Mouse (Mus musculus): Measurements from ENCODE around the gene Rfxap. TPM values are rescaled to one million over a fixed set of nuclear protein-coding genes. Genes with fewer than 3 reads are reported as not detected.
A peak's percentile ranks its signal among the peaks of the same experiment; 100 is the strongest.

Rfxap gene
- polyA plus RNA-seq (2014; fragmentation: Nextera tagmentation; extraction: Ambion mirVana), result 36.3 and 39.5 TPM in 2 replicates

GRCm38 (mm10) chr3:54807666-54808217 is at the start of gene Rfxap:
Gene Rfxap, minus strand, starts transcription at chr3:54807791.
- under 1% methylated on average over 52 of the region's 52 CpGs for WGBS
- Histone ChIP-seq H3K9ac (ENCODE audit: low read length) (peak within 1 kb of the TSS; percentile 96), H3K4me1 (ENCODE audit: control insufficient read depth in 2 of 2, insufficient read depth in 2 of 2, low read length in 2 of 2) (peaks cover 3% of the 10 kb centered on the region in 2 experiments; a peak in 2 of 4 replicates), H3K27ac (replicated peaks in 1 of 2; ENCODE audit: control insufficient read depth in 1 of 2, insufficient read depth in 1 of 2, low read depth in 2 of 2, low read length in 2 of 2) (peak within 1 kb of the TSS; percentile 81 to 93), H3K4me3 (ENCODE audit: control insufficient read depth in 1 of 2, insufficient read depth in 1 of 2, low read depth in 1 of 2, low read length in 2 of 2) (peak within 1 kb of the TSS; percentile 85 to 95), H3K27me3 (ENCODE audit: control insufficient read depth, insufficient read depth, low read length) (no peaks in the 10 kb centered on the region), H3K36me3 (ENCODE audit: control insufficient read depth, insufficient read depth, low read length) (peaks cover 22% of the 10 kb centered on the region), H3K4me2 (ENCODE audit: low read length) (peak within 1 kb of the TSS; percentile 96), H3K9me3 (ENCODE audit: control insufficient read depth, low read length) (no peaks in the 10 kb centered on the region)
- peak; percentile 94 for ATAC-seq (ENCODE audit: insufficient number of reproducible peaks, insufficient read depth, low FRiP score, low read depth)

DNA sequence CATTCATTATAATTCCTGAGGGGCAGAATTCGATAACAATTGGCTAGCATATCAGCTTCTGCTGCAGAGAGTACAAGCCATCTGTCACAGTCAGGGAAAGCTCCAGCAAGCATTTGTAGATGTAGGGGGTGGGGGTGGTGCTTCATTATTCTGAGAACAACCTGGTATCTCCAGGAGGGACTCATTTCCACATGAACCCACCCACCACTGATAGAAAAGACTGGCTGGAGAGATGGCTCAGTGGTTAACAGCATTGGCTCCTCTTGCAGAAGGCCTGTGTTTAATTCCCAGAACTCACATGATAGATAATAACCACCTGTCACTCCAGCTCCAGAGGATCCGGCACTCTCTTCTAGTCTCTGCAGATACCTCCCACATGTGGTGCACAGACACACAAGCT is 27.8 kb upstream of the Rfxap start:
- 73% methylated on average over 2 of the region's 2 CpGs for WGBS
- H3K27ac ChIP-seq (replicated peaks in 1 of 2; ENCODE audit: control insufficient read depth in 1 of 2, insufficient read depth in 1 of 2, low read depth in 2 of 2, low read length in 2 of 2), result no peak overlapping the region
- no peaks in the 10 kb centered on the region for H3K4me1 ChIP-seq (ENCODE audit: control insufficient read depth in 2 of 2, insufficient read depth in 2 of 2, low read length in 2 of 2)
- no peaks in the 10 kb centered on the region for H3K27me3 ChIP-seq (ENCODE audit: control insufficient read depth, insufficient read depth, low read length)
- no peak overlapping the region for H3K9ac ChIP-seq (ENCODE audit: low read length)
- no peaks in the 10 kb centered on the region for H3K36me3 ChIP-seq (ENCODE audit: control insufficient read depth, insufficient read depth, low read length)
- no peaks in the 10 kb centered on the region for H3K9me3 ChIP-seq (ENCODE audit: control insufficient read depth, low read length)
- no peak for ATAC-seq (ENCODE audit: insufficient number of reproducible peaks, insufficient read depth, low FRiP score, low read depth)
- H3K4me3 ChIP-seq (ENCODE audit: control insufficient read depth in 1 of 2, insufficient read depth in 1 of 2, low read depth in 1 of 2, low read length in 2 of 2), result no peak overlapping the region
- no peak overlapping the region for H3K4me2 ChIP-seq (ENCODE audit: low read length)

DNA sequence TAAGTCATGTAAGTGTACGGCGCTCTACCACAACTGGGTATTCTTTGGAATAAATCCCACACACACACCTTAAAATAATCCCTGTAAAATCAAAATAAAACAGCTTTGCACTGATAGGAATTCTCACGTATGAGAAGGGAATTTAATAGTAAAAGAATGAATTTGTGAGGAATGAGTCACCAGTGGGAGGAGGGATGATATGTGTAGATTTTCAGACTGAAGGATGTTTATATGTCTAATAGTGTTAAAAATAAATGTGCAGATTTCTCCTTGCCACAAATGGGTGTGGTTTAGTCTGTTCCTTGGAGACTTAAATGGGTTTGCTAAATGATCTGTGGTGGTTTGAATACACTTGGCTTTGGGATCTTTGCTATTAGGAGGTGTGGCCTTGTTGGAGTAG is 24.9 kb upstream of the Rfxap start:
- Histone ChIP-seq H3K9me3 (ENCODE audit: control insufficient read depth, low read length) (no peaks in the 10 kb centered on the region), H3K27me3 (ENCODE audit: control insufficient read depth, insufficient read depth, low read length) (no peaks in the 10 kb centered on the region), H3K9ac (ENCODE audit: low read length) (no peak overlapping the region), H3K4me3 (ENCODE audit: control insufficient read depth in 1 of 2, insufficient read depth in 1 of 2, low read depth in 1 of 2, low read length in 2 of 2) (no peak overlapping the region), H3K27ac (replicated peaks in 1 of 2; ENCODE audit: control insufficient read depth in 1 of 2, insufficient read depth in 1 of 2, low read depth in 2 of 2, low read length in 2 of 2) (no peak overlapping the region), H3K4me2 (ENCODE audit: low read length) (no peak overlapping the region), H3K36me3 (ENCODE audit: control insufficient read depth, insufficient read depth, low read length) (no peaks in the 10 kb centered on the region), H3K4me1 (ENCODE audit: control insufficient read depth in 2 of 2, insufficient read depth in 2 of 2, low read length in 2 of 2) (no peaks in the 10 kb centered on the region)
- ATAC-seq (ENCODE audit: insufficient number of reproducible peaks, insufficient read depth, low FRiP score, low read depth), result no peak
- WGBS, result 79% methylated on average over 3 of the region's 3 CpGs

DNA sequence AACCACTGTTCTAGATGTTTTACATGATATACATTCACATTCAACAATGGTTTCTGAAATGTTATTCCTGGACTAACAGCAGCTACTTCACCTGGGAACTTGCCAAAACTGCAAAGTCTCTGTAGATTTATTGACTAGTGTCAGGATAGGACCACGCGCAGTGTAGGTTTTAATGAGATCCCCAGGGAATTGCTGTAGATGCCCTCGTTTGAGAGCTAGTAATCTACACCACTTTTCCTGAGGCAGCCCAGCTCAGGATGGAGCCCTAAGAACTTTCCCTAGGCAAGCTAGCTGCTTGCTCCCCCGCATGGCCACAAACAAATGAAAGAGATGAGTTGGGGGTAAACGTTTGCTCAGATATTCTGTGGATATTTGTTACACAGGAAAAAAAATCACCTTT is 14.9 kb upstream of the Rfxap start:
- Histone ChIP-seq H3K4me1 (ENCODE audit: control insufficient read depth in 2 of 2, insufficient read depth in 2 of 2, low read length in 2 of 2) (no peaks in the 10 kb centered on the region), H3K27ac (replicated peaks in 1 of 2; ENCODE audit: control insufficient read depth in 1 of 2, insufficient read depth in 1 of 2, low read depth in 2 of 2, low read length in 2 of 2) (no peak overlapping the region), H3K36me3 (ENCODE audit: control insufficient read depth, insufficient read depth, low read length) (no peaks in the 10 kb centered on the region), H3K4me3 (ENCODE audit: control insufficient read depth in 1 of 2, insufficient read depth in 1 of 2, low read depth in 1 of 2, low read length in 2 of 2) (no peak overlapping the region), H3K9ac (ENCODE audit: low read length) (no peak overlapping the region), H3K27me3 (ENCODE audit: control insufficient read depth, insufficient read depth, low read length) (no peaks in the 10 kb centered on the region), H3K9me3 (ENCODE audit: control insufficient read depth, low read length) (no peaks in the 10 kb centered on the region), H3K4me2 (ENCODE audit: low read length) (no peak overlapping the region)
- no peak for ATAC-seq (ENCODE audit: insufficient number of reproducible peaks, insufficient read depth, low FRiP score, low read depth)
- WGBS, result 69% methylated on average over 5 of the region's 5 CpGs

- Histone ChIP-seq H3K36me3 (ENCODE audit: control insufficient read depth, insufficient read depth, low read length) (no peaks in the 10 kb centered on the region), H3K9me3 (ENCODE audit: control insufficient read depth, low read length) (no peaks in the 10 kb centered on the region), H3K4me3 (ENCODE audit: control insufficient read depth in 1 of 2, insufficient read depth in 1 of 2, low read depth in 1 of 2, low read length in 2 of 2) (no peak overlapping the region), H3K4me2 (ENCODE audit: low read length) (no peak overlapping the region), H3K27ac (replicated peaks in 1 of 2; ENCODE audit: control insufficient read depth in 1 of 2, insufficient read depth in 1 of 2, low read depth in 2 of 2, low read length in 2 of 2) (no peak overlapping the region), H3K9ac (ENCODE audit: low read length) (no peak overlapping the region), H3K4me1 (ENCODE audit: control insufficient read depth in 2 of 2, insufficient read depth in 2 of 2, low read length in 2 of 2) (no peaks in the 10 kb centered on the region), H3K27me3 (ENCODE audit: control insufficient read depth, insufficient read depth, low read length) (no peaks in the 10 kb centered on the region)
- WGBS, result 15% methylated on average over 3 of the region's 3 CpGs
- ATAC-seq (ENCODE audit: insufficient number of reproducible peaks, insufficient read depth, low FRiP score, low read depth), result no peak
Measured at GRCm38 (mm10) chr3:54815292-54815691, 7.7 kb upstream of the Rfxap start.

DNA sequence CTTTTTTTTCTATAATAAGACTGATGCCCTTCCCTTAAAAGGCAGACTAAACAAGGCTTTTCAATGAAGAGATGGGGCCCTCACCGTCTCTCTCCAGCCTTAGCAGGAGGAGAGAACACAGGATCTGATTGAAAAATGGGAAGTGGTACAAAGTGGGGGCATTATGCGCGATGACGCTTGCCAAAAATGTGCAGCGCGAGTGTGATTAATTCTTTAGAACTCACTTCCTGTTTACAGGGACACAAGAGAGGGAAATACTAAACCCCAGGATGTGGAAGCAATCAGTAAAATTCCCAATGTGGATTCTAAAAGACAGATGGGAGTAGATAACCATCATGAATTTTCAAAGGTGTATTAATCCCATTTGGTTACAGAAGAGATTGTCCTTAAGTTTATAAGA is 7.0 kb upstream of the Rfxap start:
- WGBS, result 75% methylated on average over 6 of the region's 6 CpGs
- Histone ChIP-seq H3K4me2 (ENCODE audit: low read length) (no peak overlapping the region), H3K9me3 (ENCODE audit: control insufficient read depth, low read length) (no peaks in the 10 kb centered on the region), H3K27ac (replicated peaks in 1 of 2; ENCODE audit: control insufficient read depth in 1 of 2, insufficient read depth in 1 of 2, low read depth in 2 of 2, low read length in 2 of 2) (no peak overlapping the region), H3K4me1 (ENCODE audit: control insufficient read depth in 2 of 2, insufficient read depth in 2 of 2, low read length in 2 of 2) (no peaks in the 10 kb centered on the region), H3K36me3 (ENCODE audit: control insufficient read depth, insufficient read depth, low read length) (no peaks in the 10 kb centered on the region), H3K27me3 (ENCODE audit: control insufficient read depth, insufficient read depth, low read length) (no peaks in the 10 kb centered on the region), H3K4me3 (ENCODE audit: control insufficient read depth in 1 of 2, insufficient read depth in 1 of 2, low read depth in 1 of 2, low read length in 2 of 2) (no peak overlapping the region), H3K9ac (ENCODE audit: low read length) (no peak overlapping the region)
- ATAC-seq (ENCODE audit: insufficient number of reproducible peaks, insufficient read depth, low FRiP score, low read depth), result no peak

GRCm38 (mm10) chr3:54813418-54813988 is 5.9 kb upstream of the Rfxap start:
- H3K9ac ChIP-seq (ENCODE audit: low read length), result no peak overlapping the region
- H3K4me1 ChIP-seq (ENCODE audit: control insufficient read depth in 2 of 2, insufficient read depth in 2 of 2, low read length in 2 of 2), result no peaks in the 10 kb centered on the region
- H3K9me3 ChIP-seq (ENCODE audit: control insufficient read depth, low read length), result no peaks in the 10 kb centered on the region
- H3K27me3 ChIP-seq (ENCODE audit: control insufficient read depth, insufficient read depth, low read length), result no peaks in the 10 kb centered on the region
- no peak for ATAC-seq (ENCODE audit: insufficient number of reproducible peaks, insufficient read depth, low FRiP score, low read depth)
- 66% methylated on average over 6 of the region's 6 CpGs for WGBS
- no peak overlapping the region for H3K4me3 ChIP-seq (ENCODE audit: control insufficient read depth in 1 of 2, insufficient read depth in 1 of 2, low read depth in 1 of 2, low read length in 2 of 2)
- H3K27ac ChIP-seq (replicated peaks in 1 of 2; ENCODE audit: control insufficient read depth in 1 of 2, insufficient read depth in 1 of 2, low read depth in 2 of 2, low read length in 2 of 2), result no peak overlapping the region
- no peaks in the 10 kb centered on the region for H3K36me3 ChIP-seq (ENCODE audit: control insufficient read depth, insufficient read depth, low read length)
- H3K4me2 ChIP-seq (ENCODE audit: low read length), result no peak overlapping the region

GRCm38 (mm10) chr3:54811616-54812015 is 4.0 kb upstream of the Rfxap start:
- no peak for ATAC-seq (ENCODE audit: insufficient number of reproducible peaks, insufficient read depth, low FRiP score, low read depth)
- Histone ChIP-seq H3K9me3 (ENCODE audit: control insufficient read depth, low read length) (no peaks in the 10 kb centered on the region), H3K27me3 (ENCODE audit: control insufficient read depth, insufficient read depth, low read length) (no peaks in the 10 kb centered on the region), H3K36me3 (ENCODE audit: control insufficient read depth, insufficient read depth, low read length) (no peaks in the 10 kb centered on the region), H3K9ac (ENCODE audit: low read length) (no peak overlapping the region), H3K27ac (replicated peaks in 1 of 2; ENCODE audit: control insufficient read depth in 1 of 2, insufficient read depth in 1 of 2, low read depth in 2 of 2, low read length in 2 of 2) (no peak overlapping the region), H3K4me3 (ENCODE audit: control insufficient read depth in 1 of 2, insufficient read depth in 1 of 2, low read depth in 1 of 2, low read length in 2 of 2) (no peak overlapping the region), H3K4me2 (ENCODE audit: low read length) (no peak overlapping the region), H3K4me1 (ENCODE audit: control insufficient read depth in 2 of 2, insufficient read depth in 2 of 2, low read length in 2 of 2) (peaks cover 3% of the 10 kb centered on the region in 2 experiments; a peak in 2 of 4 replicates)
- WGBS, result 33% methylated on average over 1 of the region's 1 CpGs

All from heart, embryonic 14.5 days (tissue).